Mouse (Mus musculus) WW6 (cell line): ENCODE data around the gene Gm9745.
"Not testable (repeated sequence)": the region's sequence is repeated elsewhere in the genome, so short reads cannot be mapped to it uniquely, and the experiment has no call there.

ENCODE experiments used
- DNase-seq: peaks from one replicate; pipeline ENCODE4 v3.0.0-alpha.2; 2013; ENCODE audit warnings: low read depth, low spot score

Gm9745 gene

DNA sequence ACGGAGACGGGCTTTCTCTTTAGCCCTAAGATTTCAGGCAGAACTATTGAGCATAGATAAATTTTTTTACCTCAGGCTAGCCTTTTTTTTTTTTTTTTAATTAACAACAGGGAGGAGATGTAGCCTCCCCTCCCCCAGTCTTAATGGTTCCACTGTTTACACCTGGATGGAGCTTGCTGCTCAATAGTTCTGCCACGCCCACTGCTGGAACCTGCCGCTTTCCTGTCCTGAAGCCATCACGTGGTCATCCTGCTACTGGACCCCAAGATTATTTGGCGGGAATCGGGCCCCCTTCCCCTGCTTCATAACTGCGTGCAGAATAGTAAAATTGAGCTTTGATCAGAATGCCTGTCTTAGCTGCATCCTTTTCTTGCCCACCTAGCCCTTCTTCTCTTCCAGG is 34.1 kb downstream of the Gm9745 start:
- DNase-seq = not testable (repeated sequence)

GRCm38 (mm10) chr13:8905986-8906385 is 42.0 kb downstream of the Gm9745 start:
- not testable (repeated sequence) for DNase-seq
